Mouse (Mus musculus) testis, adult 2 months (tissue): ENCODE data around the gene Bex6.

ENCODE experiments used
- CTCF ChIP-seq: fragments of 200-500 bp; IDR thresholded peaks from 2 replicates; pipeline ENCODE4 v1.5.1; 2012; ENCODE audit warnings: low read depth, mild to moderate bottlenecking, inconsistent platforms, low read length, moderate library complexity; ENCODE audit not compliant: control insufficient read depth, insufficient read depth, insufficient replicate concordance
- POLR2A ChIP-seq: fragments of 200-500 bp; IDR thresholded peaks from 2 replicates; pipeline ENCODE4 v1.6.1; 2012; ENCODE audit warnings: low read depth, mild to moderate bottlenecking, inconsistent platforms, low read length, moderate library complexity; ENCODE audit not compliant: control insufficient read depth

DNA sequence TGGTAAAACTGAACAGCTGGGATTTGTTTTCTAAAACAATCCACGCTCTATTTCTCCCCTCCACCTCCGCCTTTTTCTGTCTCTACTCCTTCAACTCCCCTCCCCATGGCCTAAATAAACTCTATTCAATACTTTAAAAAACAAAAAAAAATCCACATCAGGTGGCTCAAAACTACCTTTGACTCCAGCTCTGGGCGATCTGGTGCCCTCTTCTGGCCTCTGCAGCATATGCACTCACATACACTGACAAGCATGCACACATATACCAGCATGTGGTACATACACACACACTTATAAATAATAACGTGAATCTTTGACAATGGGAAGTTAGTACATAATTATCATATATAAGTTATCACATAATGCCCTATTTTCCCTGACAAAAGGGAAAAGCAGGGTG is 4.6 kb upstream of the Bex6 start:
- no peak for TF ChIP-seq CTCF
- no peak for TF ChIP-seq POLR2A
